Mouse (Mus musculus) kidney, postnatal 36 days (tissue): ENCODE results near the gene Ccnf.

ENCODE experiments used
- DNase-seq, 2 experiments: peaks; one replicate each; pipeline ENCODE4 v3.0.0; 2021 to 2022; ENCODE audit warnings: mixed read lengths in 2 of 2

The Ccnf gene

GRCm38 (mm10) chr17:24223513-24223912 is 27.8 kb downstream of the Ccnf start:
- no peak for DNase-seq

DNA sequence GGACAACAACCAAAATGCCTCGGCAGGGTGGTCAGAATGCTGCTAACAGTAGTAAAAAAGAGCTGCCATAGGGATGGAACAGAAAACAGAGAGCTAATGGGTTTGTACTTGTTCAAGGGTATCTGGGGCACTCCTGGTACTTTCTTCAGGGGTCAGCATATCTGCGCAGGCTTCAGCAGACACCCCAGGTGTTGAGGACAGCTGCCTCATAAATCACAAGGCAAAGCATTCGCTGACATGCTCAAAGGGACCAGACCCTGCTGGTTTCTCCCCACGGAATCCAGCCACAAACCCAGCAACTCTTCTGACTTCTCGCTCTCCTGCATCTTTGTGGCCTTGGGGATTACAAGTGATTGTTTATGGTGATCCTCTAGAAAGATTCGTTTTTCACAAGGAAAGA is 28.6 kb downstream of the Ccnf start:
- DNase-seq = no peak

DNA sequence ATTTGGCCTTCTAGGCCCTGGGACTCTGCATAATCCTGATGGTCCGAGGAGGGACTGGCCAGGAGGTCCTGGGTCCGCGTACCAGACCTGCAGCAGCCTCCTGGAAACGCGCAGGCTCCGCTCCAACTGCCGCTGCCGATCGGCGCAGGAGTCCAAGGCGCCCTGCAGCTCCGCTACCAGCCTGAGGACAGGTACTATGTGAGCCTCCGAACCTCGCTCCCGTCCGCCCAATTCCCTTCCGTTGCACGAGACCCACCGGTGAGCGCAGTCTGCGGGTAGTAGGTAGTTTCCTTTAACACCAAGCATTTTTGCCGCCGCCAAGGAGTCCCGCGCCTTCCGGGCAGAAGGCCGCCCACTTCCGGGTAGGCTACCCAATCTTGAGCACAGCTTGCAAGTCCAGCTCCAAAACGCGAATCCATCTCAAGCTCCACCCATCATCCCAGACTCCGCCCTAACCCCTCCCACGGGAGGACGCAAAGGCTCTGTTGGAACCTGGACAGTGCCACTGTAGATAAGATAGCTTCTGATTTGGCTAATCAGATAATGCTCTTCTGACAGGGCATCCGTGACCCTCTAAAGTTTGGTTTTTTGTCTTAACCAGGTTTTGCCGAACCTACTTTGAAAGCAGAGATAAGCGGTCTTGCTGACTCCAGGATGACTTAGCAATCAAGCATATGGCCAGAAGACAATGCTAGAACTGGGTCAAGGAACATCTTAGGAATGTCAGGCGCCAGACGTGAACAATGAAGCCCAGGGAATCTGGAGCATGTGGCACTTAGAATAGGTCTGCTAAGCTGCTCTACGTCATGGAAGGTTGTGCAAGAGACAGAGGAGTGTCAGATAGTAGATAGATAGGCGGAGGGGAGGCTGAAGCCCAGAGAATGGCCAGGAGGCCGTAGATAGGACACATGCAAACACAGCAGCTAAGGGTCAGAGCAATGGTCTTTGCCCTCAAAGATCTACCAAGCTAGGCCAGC is 30.6 kb downstream of the Ccnf start, which contains the start of gene Tedc2:
Tedc2 (minus strand) TSS at position 417 of the 977 bp plus-strand sequence.
- peak; percentile 97 for DNase-seq

- peak in 1 of 2 experiments; percentile 10 for DNase-seq
Measured at GRCm38 (mm10) chr17:24216836-24217235, 34.4 kb downstream of the Ccnf start.

- no peak for DNase-seq
Measured at GRCm38 (mm10) chr17:24213186-24213585, 38.1 kb downstream of the Ccnf start.

DNA sequence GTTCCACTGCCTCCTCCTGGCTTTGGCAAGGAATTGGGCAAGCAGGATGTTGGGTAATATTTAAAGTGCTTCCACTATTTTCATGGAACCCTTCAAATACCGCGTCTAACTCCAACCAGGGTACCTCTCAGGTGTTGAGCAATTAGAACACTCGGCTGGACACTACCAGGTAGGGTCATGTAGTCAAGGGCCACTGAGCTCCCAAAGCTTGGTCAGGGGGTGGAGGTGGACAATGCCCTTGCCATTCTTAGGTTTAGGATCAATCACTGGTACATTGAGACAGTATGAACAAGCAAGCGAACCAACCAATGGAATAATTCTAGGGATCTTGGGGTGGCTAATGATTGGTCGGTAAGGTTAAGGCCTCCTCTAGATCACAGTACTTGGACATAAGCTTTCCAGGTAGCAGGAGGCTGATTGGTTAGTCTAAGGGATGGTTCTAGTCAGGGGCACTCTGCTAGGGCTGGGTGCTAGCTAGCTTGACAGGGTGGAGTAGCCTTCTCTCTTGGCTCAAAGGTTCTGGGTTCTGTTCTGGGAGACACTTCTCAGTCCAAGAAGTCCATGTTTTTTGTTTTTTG is 38.8 kb downstream of the Ccnf start:
- DNase-seq = no peak

GRCm38 (mm10) chr17:24211631-24212440 is 39.4 kb downstream of the Ccnf start:
- DNase-seq = peak; percentile 59 to 75

DNA sequence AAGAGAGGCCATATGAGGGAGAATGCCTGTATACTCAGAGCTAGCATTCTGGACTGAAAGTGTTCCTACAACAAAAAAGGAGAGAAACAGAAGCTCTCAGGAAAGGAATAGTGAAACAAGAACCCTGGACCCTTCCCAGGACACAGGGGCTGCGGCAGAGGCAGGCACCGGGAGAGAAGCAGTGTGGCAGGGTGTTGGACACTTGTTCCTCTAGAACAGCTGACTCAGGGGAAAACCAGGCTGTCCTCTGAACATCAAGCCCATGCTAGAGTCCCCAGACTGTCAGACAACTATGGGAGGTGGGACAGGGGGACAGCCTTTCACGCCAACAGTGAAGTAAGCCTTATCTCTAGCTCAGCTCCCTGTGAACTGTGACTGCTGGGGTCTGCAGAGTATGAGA is 40.7 kb downstream of the Ccnf start:
- no peak for DNase-seq

GRCm38 (mm10) chr17:24209916-24210240 is 41.4 kb downstream of the Ccnf start:
- DNase-seq = no peak

DNA sequence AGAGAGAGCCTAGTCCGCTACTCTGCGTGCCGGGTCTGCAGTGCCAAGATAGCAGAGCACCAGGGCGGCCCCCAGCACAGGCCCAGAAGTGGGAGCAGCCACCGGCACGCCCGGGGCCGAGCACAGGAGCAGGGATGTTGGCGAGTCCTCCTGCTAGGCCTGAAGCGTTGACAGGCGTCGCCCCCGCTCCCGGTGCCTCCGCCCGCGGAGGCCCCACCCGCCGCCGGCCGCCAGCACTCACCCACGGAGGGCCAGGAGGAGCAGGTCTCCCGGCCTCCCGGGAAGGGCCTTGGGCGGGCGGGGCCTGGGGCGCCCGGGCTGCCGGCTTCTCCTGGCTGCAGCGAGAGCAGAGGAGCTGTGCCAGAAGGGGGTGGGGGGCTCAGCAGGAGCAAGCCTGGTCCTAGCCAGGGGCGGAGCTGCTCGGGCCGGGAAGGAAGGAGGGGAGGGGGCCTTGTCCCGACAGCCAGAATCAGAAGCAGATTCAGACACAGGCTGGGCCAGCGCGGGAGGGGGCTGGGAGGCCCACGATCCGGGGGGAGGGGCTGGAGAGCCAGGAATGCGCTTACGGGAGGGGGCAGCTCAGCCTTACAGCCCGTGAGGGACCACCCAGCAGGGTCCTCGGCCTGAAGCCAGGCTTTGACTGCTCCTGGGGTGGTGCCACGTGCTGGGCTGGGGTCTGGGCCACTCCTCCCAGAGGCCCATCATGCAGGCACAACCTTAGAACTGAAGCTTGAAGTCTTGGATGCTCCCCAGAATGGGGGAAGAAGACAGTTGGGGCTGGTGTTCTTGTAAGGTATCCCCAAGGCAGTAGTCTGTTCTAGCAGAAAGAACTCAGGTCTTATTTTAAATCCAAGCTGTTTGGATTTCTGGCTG is 42.0 kb downstream of the Ccnf start, which contains the start of gene Ntn3:
Ntn3 (minus strand) TSS at position 489 of the 873 bp plus-strand sequence.
- DNase-seq = peak in 1 of 2 experiments; percentile 43

DNA sequence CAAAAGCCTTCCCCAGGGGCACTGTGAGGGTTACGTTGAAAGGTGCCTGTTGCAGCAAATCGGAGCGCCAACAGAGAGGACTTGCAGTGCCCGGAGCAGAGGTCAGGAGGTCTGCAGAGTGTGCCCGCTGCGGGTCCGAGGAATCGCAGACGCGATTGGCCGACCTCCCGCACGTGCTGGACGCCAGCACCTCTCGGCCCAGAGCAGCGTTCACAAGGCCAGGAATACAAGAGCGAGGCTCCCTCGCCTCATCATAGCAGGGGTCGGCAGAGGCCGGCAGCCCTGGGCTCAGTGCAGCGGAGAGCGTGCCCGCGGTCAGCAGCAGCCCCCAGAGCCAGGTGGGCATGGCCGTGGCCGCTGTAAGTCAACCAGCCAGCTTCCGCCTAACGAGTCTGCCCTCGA is 42.6 kb downstream of the Ccnf start:
- peak in 1 of 2 experiments; percentile 58 for DNase-seq

DNA sequence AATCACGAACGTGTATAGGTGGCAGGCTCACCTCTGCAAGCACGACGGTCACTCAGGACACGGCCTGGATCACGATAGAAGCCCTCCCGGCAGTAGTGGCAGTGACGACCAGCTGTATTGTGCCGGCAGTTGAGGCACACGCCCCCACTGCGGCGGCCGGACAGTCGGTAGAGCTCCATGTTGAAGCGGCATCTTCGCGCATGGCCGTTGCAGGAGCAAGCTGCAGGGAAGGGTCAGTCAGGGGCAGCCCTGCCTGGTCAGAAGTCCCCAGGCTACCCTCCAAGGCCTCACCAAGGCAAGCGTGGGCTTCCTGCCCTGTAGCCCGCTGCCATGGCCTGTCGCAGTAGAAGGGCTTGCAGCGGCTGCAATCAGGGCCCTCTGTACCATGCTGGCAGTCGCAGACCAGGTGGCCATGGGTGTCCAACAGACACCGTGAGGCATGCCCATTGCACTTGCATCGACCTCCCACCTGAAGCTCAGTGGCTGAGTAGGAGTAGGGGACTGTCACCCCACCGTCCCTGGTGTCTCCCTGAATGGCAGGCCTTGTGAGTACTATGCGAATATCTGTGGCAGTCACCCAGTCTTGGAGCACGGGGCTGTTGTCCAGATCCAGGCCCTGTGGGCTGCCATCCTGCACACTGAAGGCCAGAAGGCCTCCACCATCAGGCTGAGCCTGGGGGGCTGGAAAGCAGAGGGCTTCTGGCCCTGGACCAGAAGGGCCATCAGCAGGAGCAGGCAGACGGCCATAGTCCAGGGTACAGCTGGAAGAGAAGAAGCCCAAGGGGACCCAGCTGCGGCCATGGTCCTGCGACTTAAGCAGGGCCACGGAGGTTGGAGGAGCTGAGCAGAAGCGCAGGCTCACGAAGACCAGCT is 43.3 kb downstream of the Ccnf start:
- DNase-seq = no peak

GRCm38 (mm10) chr17:24206451-24207351 is 44.6 kb downstream of the Ccnf start:
- DNase-seq = peak in 1 of 2 experiments; percentile 67

DNA sequence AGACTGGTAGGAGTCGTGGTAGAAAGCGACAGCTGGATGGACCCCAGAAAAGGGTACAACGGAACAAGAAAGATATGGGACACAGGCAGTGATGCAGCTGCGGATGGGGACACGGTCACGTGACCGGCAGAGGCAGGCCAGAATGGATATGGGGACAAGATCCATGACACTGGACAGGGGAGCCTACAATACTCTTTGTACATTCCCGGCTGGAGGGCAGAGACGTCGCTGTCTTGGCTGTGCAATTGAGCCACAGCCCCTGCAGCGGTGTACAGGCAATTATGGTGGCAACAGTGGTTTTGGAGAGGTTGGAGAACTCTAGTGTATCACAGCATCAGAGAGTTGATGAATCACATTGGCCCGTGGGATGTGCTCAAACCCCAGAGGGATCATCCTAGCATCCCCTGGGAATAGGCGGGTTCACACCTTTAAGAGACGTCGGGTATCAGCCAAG is 45.3 kb downstream of the Ccnf start:
- peak; percentile 43 to 72 for DNase-seq

DNA sequence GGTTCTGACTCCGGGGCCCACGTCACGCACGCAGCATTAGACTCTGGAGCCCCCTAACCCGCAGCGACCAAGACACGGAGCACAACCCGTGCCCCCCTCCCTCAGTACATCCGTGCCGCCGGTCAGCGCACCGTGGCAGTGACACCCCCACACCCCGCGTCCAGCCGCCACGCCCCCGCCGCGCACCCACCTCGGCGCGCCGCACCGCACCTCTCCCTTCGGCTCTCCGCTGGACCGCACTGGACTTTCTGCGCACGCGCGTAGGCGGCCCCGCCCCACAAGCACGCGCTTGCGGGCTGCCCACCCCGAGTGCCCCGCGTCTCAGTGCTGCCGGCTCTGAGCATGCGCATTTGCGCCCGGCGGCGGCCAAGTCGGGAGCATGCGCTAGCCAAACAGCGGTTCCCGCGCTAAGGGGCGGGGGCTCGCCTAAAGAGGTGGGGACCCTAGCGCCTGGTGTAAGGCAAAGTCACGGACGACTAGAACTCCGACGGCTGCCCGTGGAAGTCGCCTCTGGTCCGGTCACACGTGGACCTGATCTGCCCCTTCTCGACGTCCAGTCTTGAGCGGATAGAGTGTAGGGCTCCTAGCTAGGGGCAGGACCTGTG is 45.9 kb downstream of the Ccnf start, which contains the start of gene Tbc1d24:
Tbc1d24 (minus strand) TSS at position 279 of the 605 bp plus-strand sequence.
- DNase-seq = peak; percentile 92 to 96

- no peak for DNase-seq
Measured at GRCm38 (mm10) chr17:24204846-24205245, 46.4 kb downstream of the Ccnf start.

- DNase-seq = no peak
Measured at GRCm38 (mm10) chr17:24203611-24204534, 47.4 kb downstream of the Ccnf start.

GRCm38 (mm10) chr17:24203068-24203467 is 48.2 kb downstream of the Ccnf start:
- no peak for DNase-seq
